ENCODE assay signal across 7 mouse cellular contexts in genomic region chr6:29272312-29273072, GRCm38 (mm10). TPM values are rescaled to one million over a fixed set of nuclear protein-coding genes. Genes with fewer than 3 reads are reported as not detected.
DNase-seq lines count a peak whose midpoint lies in the region; ATAC-seq and TF ChIP-seq lines count a peak whose summit lies in the region.

Gene Hilpda, plus strand, starts transcription at chr6:29272488.

- 0 out of 2 replicates have a peak, but pooled peaks cover 8% of the 10 kb centered on the region for H3K4me1 ChIP-seq in embryonic facial prominence, embryonic 12.5 days
- peaks cover 10% of the 10 kb centered on the region; the same call in 1 of the 2 replicates for H3K4me1 ChIP-seq in kidney, adult 2 months (ENCODE audit: control insufficient read depth, insufficient read depth, low read length)
- peaks cover 14% of the 10 kb centered on the region for H3K4me1 ChIP-seq in limb, embryonic 12.5 days (replicated peaks)
- peaks cover 10% of the 10 kb centered on the region for H3K4me1 ChIP-seq in midbrain, embryonic 15.5 days
- peaks cover 8% of the 10 kb centered on the region for H3K4me1 ChIP-seq in spleen, adult 2 months (ENCODE audit: control insufficient read depth, insufficient read depth, insufficient read length)

- no peaks in the 10 kb centered on the region for H3K9me3 ChIP-seq in embryonic facial prominence, embryonic 12.5 days
- no peaks in the 10 kb centered on the region for H3K9me3 ChIP-seq in limb, embryonic 12.5 days
- H3K9me3 ChIP-seq in midbrain, embryonic 15.5 days, result no peaks in the 10 kb centered on the region

- DNase-seq in adrenal gland, postnatal 25 days, result peak; percentile 92
- peak; percentile 95 to 96 for DNase-seq in heart, adult 18-20 months
- peak; percentile 95 for DNase-seq in kidney, adult 2 months
- DNase-seq in spleen, adult 2 months (ENCODE audit: low read depth in 1 of 2, low spot score in 2 of 2), result peak; percentile 88 to 93

- no peaks in the 10 kb centered on the region for H3K27me3 ChIP-seq in embryonic facial prominence, embryonic 12.5 days
- no peaks in the 10 kb centered on the region for H3K27me3 ChIP-seq in kidney, adult 2 months (replicated peaks; ENCODE audit: control insufficient read depth, insufficient read depth, low read length)
- H3K27me3 ChIP-seq in limb, embryonic 12.5 days, result no peaks in the 10 kb centered on the region
- H3K27me3 ChIP-seq in midbrain, embryonic 15.5 days (replicated peaks), result no peaks in the 10 kb centered on the region
- no peaks in the 10 kb centered on the region for H3K27me3 ChIP-seq in spleen, adult 2 months (ENCODE audit: control insufficient read depth, insufficient read depth, low read length)

- peaks cover 10% of the 10 kb centered on the region for H3K36me3 ChIP-seq in embryonic facial prominence, embryonic 12.5 days
- no peaks in the 10 kb centered on the region for H3K36me3 ChIP-seq in kidney, adult 2 months (ENCODE audit: control insufficient read depth, insufficient read depth, low read length)
- peaks cover 19% of the 10 kb centered on the region for H3K36me3 ChIP-seq in limb, embryonic 12.5 days
- no peaks in the 10 kb centered on the region for H3K36me3 ChIP-seq in midbrain, embryonic 15.5 days (replicated peaks)
- H3K36me3 ChIP-seq in spleen, adult 2 months (ENCODE audit: control insufficient read depth, insufficient read depth, low read length), result no peaks in the 10 kb centered on the region

- TF ChIP-seq POLR2A in kidney, adult 2 months (IDR thresholded peaks at IDR 0.05; ENCODE audit: low read depth, low read length), result peak; percentile 37
- TF ChIP-seq POLR2A in spleen, adult 2 months (IDR thresholded peaks at IDR 0.05; ENCODE audit: low read depth, low read length), result peak; percentile 82

- peak within 1 kb of the TSS; percentile 60 for H3K4me3 ChIP-seq in embryonic facial prominence, embryonic 12.5 days
- peak within 1 kb of the TSS; percentile 65 for H3K4me3 ChIP-seq in kidney, adult 2 months (ENCODE audit: insufficient read depth, low read depth, low read length)
- peak within 1 kb of the TSS; percentile 65 for H3K4me3 ChIP-seq in limb, embryonic 12.5 days (replicated peaks)
- H3K4me3 ChIP-seq in midbrain, embryonic 15.5 days, result peak within 1 kb of the TSS; percentile 62
- peak within 1 kb of the TSS; percentile 79 for H3K4me3 ChIP-seq in spleen, adult 2 months (ENCODE audit: extremely low read depth, insufficient read depth, insufficient read length)

- peak; percentile 97 for ATAC-seq in embryonic facial prominence, embryonic 12.5 days (ENCODE audit: insufficient number of reproducible peaks, insufficient read depth, low FRiP score, low TSS enrichment)
- ATAC-seq in limb, embryonic 12.5 days (ENCODE audit: insufficient number of reproducible peaks, insufficient read depth, low FRiP score, low TSS enrichment, low read depth), result peak; percentile 95
- peak; percentile 97 for ATAC-seq in midbrain, embryonic 15.5 days (replicated peaks)

- under 1% methylated on average over 46 of the region's 46 CpGs for WGBS in embryonic facial prominence, embryonic 12.5 days
- under 1% methylated on average over 46 of the region's 46 CpGs for WGBS in kidney, adult 2 months
- under 1% methylated on average over 46 of the region's 46 CpGs for WGBS in limb, embryonic 12.5 days
- WGBS in midbrain, embryonic 15.5 days, result under 1% methylated on average over 46 of the region's 46 CpGs
- WGBS in spleen, adult 2 months, result under 1% methylated on average over 46 of the region's 46 CpGs

- peak within 1 kb of the TSS; percentile 52 for H3K4me2 ChIP-seq in embryonic facial prominence, embryonic 12.5 days (replicated peaks)
- H3K4me2 ChIP-seq in limb, embryonic 12.5 days, result peak within 1 kb of the TSS; percentile 63
- peak within 1 kb of the TSS; percentile 86 for H3K4me2 ChIP-seq in midbrain, embryonic 15.5 days

- TF ChIP-seq CTCF in kidney, adult 2 months (conservative IDR thresholded peaks at IDR 0.05; ENCODE audit: insufficient read depth, insufficient read length, low read depth, low read length), result no peak
- no peak for TF ChIP-seq CTCF in spleen, adult 2 months (IDR thresholded peaks at IDR 0.05; ENCODE audit: extremely low read depth, insufficient read depth, insufficient read length, insufficient replicate concordance)

- H3K9ac ChIP-seq in embryonic facial prominence, embryonic 12.5 days, result peak within 1 kb of the TSS; percentile 63
- H3K9ac ChIP-seq in limb, embryonic 12.5 days (replicated peaks), result peak within 1 kb of the TSS; percentile 75
- peak within 1 kb of the TSS; percentile 60 for H3K9ac ChIP-seq in midbrain, embryonic 15.5 days

- peak within 1 kb of the TSS; percentile 69; the same call in 1 of the 2 replicates for H3K27ac ChIP-seq in embryonic facial prominence, embryonic 12.5 days
- H3K27ac ChIP-seq in kidney, adult 2 months (ENCODE audit: insufficient read depth, low read depth, low read length), result peak within 1 kb of the TSS; percentile 63
- H3K27ac ChIP-seq in limb, embryonic 12.5 days, result peak within 1 kb of the TSS; percentile 62
- peak within 1 kb of the TSS; percentile 73 for H3K27ac ChIP-seq in midbrain, embryonic 15.5 days
- peak within 1 kb of the TSS; percentile 94 for H3K27ac ChIP-seq in spleen, adult 2 months (ENCODE audit: insufficient read depth, low read length)

RNA-seq across cellular contexts. Expression of gene Hilpda, which starts in this region (rescaled TPM):
- 4.3 and 7.4 TPM in 2 replicates for total RNA-seq in adrenal gland, postnatal 25 days (2021)
- polyA plus RNA-seq in embryonic facial prominence, embryonic 12.5 days (2016; fragmentation: Nextera tagmentation; extraction: Ambion mirVana), result 36.6 and 40.4 TPM in 2 replicates
- total RNA-seq in heart, adult 18-20 months (2021), result 1 to 10 TPM; 4.6 to 5.9 TPM
- 6.5 and 7.4 TPM in 2 replicates for polyA plus RNA-seq in kidney, adult 2 months (2012; rRNA removed)
- 41.5 and 48.4 TPM in 2 replicates for polyA plus RNA-seq in limb, embryonic 12.5 days (2016; fragmentation: Nextera tagmentation; extraction: Ambion mirVana)
- 35.8 and 36.2 TPM in 2 replicates for polyA plus RNA-seq in midbrain, embryonic 15.5 days (2015; fragmentation: Nextera tagmentation; extraction: Ambion mirVana)
- polyA plus RNA-seq in spleen, adult 2 months (2012; rRNA removed), result 11.3 and 12.9 TPM in 2 replicates

Comparison
In these comparisons a context has a peak if more than half of its experiments do, and no peak if none do; other contexts are left out.
1. Peak in every context shown above with its lines: DNase-seq, ATAC-seq, H3K4me3 ChIP-seq and H3K27ac ChIP-seq.